Mouse (Mus musculus): ENCODE measurements around the gene Gm42878. TPM values are rescaled to one million over a fixed set of nuclear protein-coding genes. Genes with fewer than 3 reads are reported as not detected.

The Gm42878 gene
- polyA plus RNA-seq, 1 experiment from 2014 or later, result not detected

GRCm38 (mm10) chr5:121576927-121577488 lies 31.7 kb upstream of the Gm42878 start:
- WGBS, result 88% methylated on average over 11 of the region's 11 CpGs
- Histone ChIP-seq H3K36me3 (ENCODE audit: insufficient read depth) (peaks cover 68% of the 10 kb centered on the region), H3K4me1 (ENCODE audit: insufficient read depth) (no peaks in the 10 kb centered on the region), H3K27ac (ENCODE audit: low read depth) (no peak overlapping the region), H3K4me2 (no peak overlapping the region), H3K9ac (no peak overlapping the region), H3K27me3 (ENCODE audit: insufficient read depth, low read length) (no peaks in the 10 kb centered on the region), H3K4me3 (ENCODE audit: low read depth, low read length) (no peak overlapping the region), H3K9me3 (ENCODE audit: low read depth, low read length) (no peaks in the 10 kb centered on the region)
- DNase-seq, result no peak
- no peak for TF ChIP-seq CTCF (IDR thresholded peaks at IDR 0.05; ENCODE audit: low read depth)
- ATAC-seq (ENCODE audit: insufficient read depth), result no peak

GRCm38 (mm10) chr5:121575867-121576266 lies 30.6 kb upstream of the Gm42878 start:
- H3K36me3 ChIP-seq (ENCODE audit: insufficient read depth), result peaks cover 79% of the 10 kb centered on the region
- H3K4me1 ChIP-seq (ENCODE audit: insufficient read depth), result no peaks in the 10 kb centered on the region
- 96% methylated on average over 11 of the region's 11 CpGs for WGBS

GRCm38 (mm10) chr5:121574145-121574544 lies 28.9 kb upstream of the Gm42878 start:
- Histone ChIP-seq H3K9ac (no peak overlapping the region), H3K9me3 (ENCODE audit: low read depth, low read length) (no peaks in the 10 kb centered on the region), H3K4me1 (ENCODE audit: insufficient read depth) (no peaks in the 10 kb centered on the region), H3K36me3 (ENCODE audit: insufficient read depth) (peaks cover 68% of the 10 kb centered on the region), H3K27me3 (ENCODE audit: insufficient read depth, low read length) (no peaks in the 10 kb centered on the region), H3K27ac (ENCODE audit: low read depth) (no peak overlapping the region), H3K4me3 (ENCODE audit: low read depth, low read length) (no peak overlapping the region), H3K4me2 (no peak overlapping the region)
- 79% methylated on average over 13 of the region's 13 CpGs for WGBS
- no peak for TF ChIP-seq CTCF (IDR thresholded peaks at IDR 0.05; ENCODE audit: low read depth)
- no peak for ATAC-seq (ENCODE audit: insufficient read depth)
- no peak for DNase-seq

More at GRCm38 (mm10) chr5:121575867-121576266, 30.6 kb upstream of the Gm42878 start:
- no peaks in the 10 kb centered on the region for H3K27me3 ChIP-seq (ENCODE audit: insufficient read depth, low read length)
- no peak for TF ChIP-seq CTCF (IDR thresholded peaks at IDR 0.05; ENCODE audit: low read depth)
- no peak overlapping the region for H3K4me2 ChIP-seq
- H3K4me3 ChIP-seq (ENCODE audit: low read depth, low read length), result no peak overlapping the region
- no peak overlapping the region for H3K27ac ChIP-seq (ENCODE audit: low read depth)
- H3K9me3 ChIP-seq (ENCODE audit: low read depth, low read length), result no peaks in the 10 kb centered on the region
- DNase-seq (no peak), ATAC-seq (ENCODE audit: insufficient read depth) (no peak)
- no peak overlapping the region for H3K9ac ChIP-seq

GRCm38 (mm10) chr5:121570787-121571186 lies 25.5 kb upstream of the Gm42878 start:
- Histone ChIP-seq H3K9me3 (ENCODE audit: low read depth, low read length) (no peaks in the 10 kb centered on the region), H3K36me3 (ENCODE audit: insufficient read depth) (peaks cover 50% of the 10 kb centered on the region), H3K4me3 (ENCODE audit: low read depth, low read length) (no peak overlapping the region), H3K9ac (no peak overlapping the region), H3K27me3 (ENCODE audit: insufficient read depth, low read length) (no peaks in the 10 kb centered on the region), H3K27ac (ENCODE audit: low read depth) (peak overlapping the region; percentile 33; the same call in 1 of the 2 replicates), H3K4me1 (ENCODE audit: insufficient read depth) (no peaks in the 10 kb centered on the region), H3K4me2 (no peak overlapping the region)
- 33% methylated on average over 1 of the region's 1 CpGs for WGBS
- TF ChIP-seq CTCF (IDR thresholded peaks at IDR 0.05; ENCODE audit: low read depth), result no peak
- ATAC-seq (ENCODE audit: insufficient read depth) (0 out of 2 replicates have a peak, but pooled peaks have one; percentile 52), DNase-seq (peak; percentile 59)

- no peak for TF ChIP-seq CTCF (IDR thresholded peaks at IDR 0.05; ENCODE audit: low read depth)
- Histone ChIP-seq H3K4me3 (ENCODE audit: low read depth, low read length) (no peak overlapping the region), H3K27ac (ENCODE audit: low read depth) (peak overlapping the region; percentile 33; the same call in 1 of the 2 replicates), H3K9ac (no peak overlapping the region), H3K4me2 (no peak overlapping the region), H3K36me3 (ENCODE audit: insufficient read depth) (peaks cover 47% of the 10 kb centered on the region), H3K4me1 (ENCODE audit: insufficient read depth) (no peaks in the 10 kb centered on the region), H3K9me3 (ENCODE audit: low read depth, low read length) (no peaks in the 10 kb centered on the region), H3K27me3 (ENCODE audit: insufficient read depth, low read length) (no peaks in the 10 kb centered on the region)
- DNase-seq (peak; percentile 67), ATAC-seq (ENCODE audit: insufficient read depth) (0 out of 2 replicates have a peak, but pooled peaks have one; percentile 21)
- WGBS, result 53% methylated on average over 9 of the region's 9 CpGs
These were observed 24.7 kb upstream of the Gm42878 start for GRCm38 (mm10) chr5:121569881-121570420.

- DNase-seq, result no peak
- no peak for ATAC-seq (ENCODE audit: insufficient read depth)
- H3K9me3 ChIP-seq (ENCODE audit: low read depth, low read length), result no peaks in the 10 kb centered on the region
- 82% methylated on average over 16 of the region's 16 CpGs for WGBS
- H3K4me1 ChIP-seq (ENCODE audit: insufficient read depth), result no peaks in the 10 kb centered on the region
- no peak overlapping the region for H3K4me2 ChIP-seq
- no peak overlapping the region for H3K4me3 ChIP-seq (ENCODE audit: low read depth, low read length)
- no peaks in the 10 kb centered on the region for H3K27me3 ChIP-seq (ENCODE audit: insufficient read depth, low read length)
- no peak overlapping the region for H3K9ac ChIP-seq
- no peak for TF ChIP-seq CTCF (IDR thresholded peaks at IDR 0.05; ENCODE audit: low read depth)
- peaks cover 15% of the 10 kb centered on the region; the same call in 1 of the 2 replicates for H3K36me3 ChIP-seq (ENCODE audit: insufficient read depth)
- no peak overlapping the region for H3K27ac ChIP-seq (ENCODE audit: low read depth)
These were observed 20.9 kb upstream of the Gm42878 start for GRCm38 (mm10) chr5:121566035-121566681.

- WGBS, result 6% methylated on average over 11 of the region's 11 CpGs
- ATAC-seq (ENCODE audit: insufficient read depth) (peak; percentile 73), DNase-seq (peak; percentile 95)
- no peaks in the 10 kb centered on the region for H3K9me3 ChIP-seq (ENCODE audit: low read depth, low read length)
- TF ChIP-seq CTCF (IDR thresholded peaks at IDR 0.05; ENCODE audit: low read depth), result peak; percentile 96
- H3K27ac ChIP-seq (ENCODE audit: low read depth), result no peak overlapping the region
- peaks cover 12% of the 10 kb centered on the region; the same call in 1 of the 2 replicates for H3K36me3 ChIP-seq (ENCODE audit: insufficient read depth)
- H3K27me3 ChIP-seq (ENCODE audit: insufficient read depth, low read length), result no peaks in the 10 kb centered on the region
- peak overlapping the region; percentile 14; the same call in 1 of the 2 replicates for H3K4me3 ChIP-seq (ENCODE audit: low read depth, low read length)
- H3K4me1 ChIP-seq (ENCODE audit: insufficient read depth), result no peaks in the 10 kb centered on the region
- H3K9ac ChIP-seq, result no peak overlapping the region
- peak overlapping the region; percentile 51 for H3K4me2 ChIP-seq
These were observed 19.2 kb upstream of the Gm42878 start for GRCm38 (mm10) chr5:121564468-121564895.
